Mouse (Mus musculus) cerebellum, adult 11 months (tissue): ENCODE data around the gene Abi3.

Experiments
- DNase-seq: peaks from one replicate; pipeline ENCODE4 v3.0.0; 2022

The Abi3 gene

GRCm38 (mm10) chr11:95780480-95780879 lies 61.8 kb downstream of the Abi3 start:
- DNase-seq = no peak
